In the genomic region with DNA sequence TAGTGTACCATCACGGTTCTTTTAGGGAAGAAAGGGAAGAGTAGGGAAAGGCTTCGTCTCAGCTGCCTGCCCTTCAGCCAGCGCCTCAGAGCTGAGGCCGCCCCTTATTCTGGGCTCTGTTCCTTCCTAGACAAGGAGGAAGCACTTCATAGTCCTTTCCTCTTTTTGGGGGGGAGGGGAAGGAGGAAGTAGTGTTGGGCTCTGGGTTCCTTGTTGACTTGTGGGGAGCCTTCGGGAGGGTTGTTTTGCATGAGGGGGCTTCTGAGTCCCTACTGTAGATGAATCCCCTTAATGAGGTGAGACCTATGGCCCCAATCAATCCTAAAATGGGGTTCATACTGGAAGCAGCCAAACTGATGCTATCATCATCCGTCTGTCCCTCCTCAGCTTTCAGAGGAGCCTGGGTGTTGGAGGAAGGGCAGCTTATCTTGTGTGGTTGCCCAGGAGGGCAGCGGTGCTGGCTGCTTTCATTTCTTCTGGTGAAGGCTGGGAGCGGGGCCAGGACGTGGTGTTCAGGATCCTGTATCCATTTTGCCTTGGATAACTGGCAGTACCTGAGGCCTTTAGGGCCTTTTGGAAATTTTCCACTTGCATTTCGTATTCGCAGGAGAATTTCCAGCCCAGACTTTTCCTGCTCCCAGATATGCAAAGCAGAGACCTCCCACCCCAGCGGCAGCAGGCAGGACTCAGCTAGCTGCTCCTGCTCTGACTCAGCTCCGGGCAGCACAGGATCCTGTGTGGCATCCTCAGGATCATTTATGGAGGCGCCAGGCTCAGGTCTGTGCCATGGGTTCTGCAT, we compare ENCODE assay signal across 8 mouse cellular contexts. TPM values are rescaled to one million over a fixed set of nuclear protein-coding genes. Genes with fewer than 3 reads are reported as not detected.
A peak's percentile ranks its signal among the peaks of the same experiment; 100 is the strongest.
DNase-seq lines count a peak whose midpoint lies in the region; ATAC-seq lines count a peak whose summit lies in the region.

No protein-coding gene starts in this region.

- peak; percentile 58 for ATAC-seq in common myeloid progenitor, adult 5-6 weeks (replicated peaks; ENCODE audit: low read depth, poor library complexity, severe bottlenecking)
- 0 out of 2 replicates have a peak, but pooled peaks have one; percentile 63 for ATAC-seq in kidney, embryonic 16.5 days (ENCODE audit: low FRiP score, low TSS enrichment)
- ATAC-seq in liver, embryonic 15.5 days (ENCODE audit: insufficient read depth), result peak; percentile 60
- ATAC-seq in activated CD4-positive, CD25-positive, alpha-beta regulatory T cell, adult 4 months, result no peak

- H3K9ac ChIP-seq in kidney, embryonic 16.5 days (replicated peaks; ENCODE audit: low read length), result peak overlapping the region; percentile 42
- H3K9ac ChIP-seq in liver, embryonic 15.5 days, result peak overlapping the region; percentile 76

- peaks cover 23% of the 10 kb centered on the region for H3K4me1 ChIP-seq in kidney, embryonic 16.5 days (ENCODE audit: insufficient read depth, low read length)
- H3K4me1 ChIP-seq in liver, embryonic 15.5 days (replicated peaks), result peaks cover 98% of the 10 kb centered on the region

- 34% methylated on average over 14 of the region's 14 CpGs for WGBS in kidney, embryonic 16.5 days
- WGBS in liver, embryonic 15.5 days (ENCODE audit: insufficient replicate concordance), result 6% methylated on average over 14 of the region's 14 CpGs

- no peaks in the 10 kb centered on the region for H3K36me3 ChIP-seq in kidney, embryonic 16.5 days (ENCODE audit: insufficient read depth, low read length)
- H3K36me3 ChIP-seq in liver, embryonic 15.5 days (replicated peaks), result peaks cover 8% of the 10 kb centered on the region

- no peaks in the 10 kb centered on the region for H3K9me3 ChIP-seq in kidney, embryonic 16.5 days (ENCODE audit: low read length)
- no peaks in the 10 kb centered on the region for H3K9me3 ChIP-seq in liver, embryonic 15.5 days (replicated peaks)

- H3K27ac ChIP-seq in kidney, embryonic 16.5 days (ENCODE audit: low read length), result peak overlapping the region; percentile 79
- H3K27ac ChIP-seq in liver, embryonic 15.5 days (replicated peaks), result peak overlapping the region; percentile 96

- DNase-seq in 3134 (ENCODE audit: extremely low read depth, insufficient read length, low spot score), result peak; percentile 71
- DNase-seq in NIH3T3 (ENCODE audit: low read depth), result peak; percentile 74
- peak; percentile 73 to 76 for DNase-seq in heart, adult 9 months (ENCODE audit: low spot score in 2 of 2)
- peak; percentile 30 for DNase-seq in right cerebral cortex, postnatal 14 days

- peak overlapping the region; percentile 28 for H3K4me2 ChIP-seq in kidney, embryonic 16.5 days (replicated peaks; ENCODE audit: low read depth, low read length)
- H3K4me2 ChIP-seq in liver, embryonic 15.5 days, result peak overlapping the region; percentile 84

- H3K27me3 ChIP-seq in kidney, embryonic 16.5 days (ENCODE audit: insufficient read depth, low read length), result no peaks in the 10 kb centered on the region
- peaks cover 12% of the 10 kb centered on the region for H3K27me3 ChIP-seq in liver, embryonic 15.5 days

- H3K4me3 ChIP-seq in kidney, embryonic 16.5 days (ENCODE audit: low read length), result 0 out of 2 replicates have a peak overlapping the region, but pooled peaks have one; percentile 12
- H3K4me3 ChIP-seq in liver, embryonic 15.5 days (replicated peaks), result peak overlapping the region; percentile 66

RNA-seq across cellular contexts. Expression of a gene that starts 5.4 kb away (rescaled TPM):
- total RNA-seq in common myeloid progenitor, adult 5-6 weeks (2017), result 9.0 and 17.3 TPM in 2 replicates
- polyA plus RNA-seq in kidney, embryonic 16.5 days (2015; fragmentation: Nextera tagmentation; extraction: Ambion mirVana), result 8.8 and 10.1 TPM in 2 replicates
- polyA plus RNA-seq in liver, embryonic 15.5 days (2015; fragmentation: Nextera tagmentation; extraction: Ambion mirVana), result 28.0 and 30.8 TPM in 2 replicates
- 1 to 10 TPM; 3.7 to 3.9 TPM for polyA plus RNA-seq in activated CD4-positive, CD25-positive, alpha-beta regulatory T cell, adult 4 months (2017; shearing (Covaris generic))
